Mouse (Mus musculus): Measurements from ENCODE around the gene Cd2bp2. TPM values are rescaled to one million over a fixed set of nuclear protein-coding genes. Genes with fewer than 3 reads are reported as not detected.

Gene Cd2bp2
- 10 to 100 TPM; 75.1 to 82.8 TPM for total RNA-seq (2023)

DNA sequence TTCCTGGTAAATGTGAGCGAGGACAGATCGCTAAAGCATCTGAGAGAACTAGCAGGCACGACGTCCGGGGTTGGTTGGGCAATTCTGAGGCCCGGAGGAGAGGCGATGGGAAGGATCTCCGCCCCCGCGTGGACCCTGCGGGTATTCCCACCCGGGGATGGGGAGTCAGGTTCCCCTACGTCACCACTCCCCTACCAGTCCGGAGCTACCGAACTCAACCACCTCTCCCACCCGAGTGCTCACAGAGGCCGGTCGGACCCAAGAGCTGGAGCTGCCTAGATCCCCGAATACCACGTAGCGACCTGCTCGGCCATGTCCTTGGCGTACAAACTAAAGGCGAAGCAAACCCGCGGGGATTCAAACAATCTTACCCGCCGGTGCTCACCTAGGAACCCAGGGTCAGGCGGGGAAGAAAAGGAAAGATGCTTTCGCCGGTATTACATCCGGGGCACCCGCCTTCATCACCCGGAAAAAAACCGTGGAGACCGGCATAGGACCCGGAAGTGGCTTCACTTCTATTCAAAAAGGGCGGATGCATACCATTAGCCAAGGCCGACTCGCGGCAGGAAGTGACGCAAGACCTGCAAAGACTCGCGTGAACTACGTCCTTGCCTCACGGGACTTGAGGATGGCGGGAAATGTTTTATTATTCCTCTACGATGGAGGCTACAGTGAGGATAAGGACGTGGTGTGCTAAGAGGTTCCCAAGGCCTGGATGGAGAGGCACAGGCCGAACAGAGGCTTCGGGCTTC lies at the start of gene Cd2bp2:
Cd2bp2 (minus strand) TSS at position 507 of the 752 bp plus-strand sequence.

DNA sequence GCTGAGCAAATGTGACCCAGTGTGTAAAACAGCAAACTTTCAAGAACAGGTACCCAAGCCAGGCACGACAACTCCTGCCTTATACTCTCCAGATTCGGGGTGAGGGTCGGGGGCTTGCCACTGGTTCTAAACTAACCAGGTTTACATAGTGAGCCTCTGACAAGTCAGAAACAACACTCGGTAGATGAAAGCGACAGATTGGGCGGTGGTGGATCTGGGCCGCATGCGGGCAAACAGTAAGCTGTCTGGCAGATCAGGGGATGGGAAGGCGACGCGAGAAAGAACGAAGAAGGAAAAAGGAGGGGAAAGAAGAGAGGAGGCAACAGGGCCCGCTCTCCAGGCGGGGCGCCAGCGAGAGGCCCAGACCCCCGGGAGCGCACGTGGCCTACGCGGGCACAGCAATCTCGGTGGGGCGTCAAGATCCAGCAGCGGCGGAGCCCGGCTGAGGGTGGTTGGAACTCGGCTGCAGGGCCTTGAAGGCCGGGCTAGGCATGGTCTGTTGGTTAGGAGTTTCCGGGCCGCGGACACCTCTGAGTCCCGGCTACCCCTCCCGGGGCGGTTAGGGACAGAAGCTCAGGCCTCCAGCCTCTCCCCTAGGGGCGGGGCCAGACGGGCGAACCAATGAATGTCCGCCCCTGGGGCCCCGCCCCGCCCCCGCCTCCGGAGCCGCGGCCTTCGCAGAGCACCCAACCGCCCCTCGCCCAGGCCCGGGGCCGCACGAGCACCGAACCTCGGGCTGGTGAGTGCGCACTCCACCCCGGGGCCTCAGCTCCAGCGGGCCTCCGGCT lies 48.2 kb upstream of the Cd2bp2 start, which contains the start of gene Zfp771:
Zfp771 (plus strand) TSS at position 405 of the 788 bp plus-strand sequence.

DNA sequence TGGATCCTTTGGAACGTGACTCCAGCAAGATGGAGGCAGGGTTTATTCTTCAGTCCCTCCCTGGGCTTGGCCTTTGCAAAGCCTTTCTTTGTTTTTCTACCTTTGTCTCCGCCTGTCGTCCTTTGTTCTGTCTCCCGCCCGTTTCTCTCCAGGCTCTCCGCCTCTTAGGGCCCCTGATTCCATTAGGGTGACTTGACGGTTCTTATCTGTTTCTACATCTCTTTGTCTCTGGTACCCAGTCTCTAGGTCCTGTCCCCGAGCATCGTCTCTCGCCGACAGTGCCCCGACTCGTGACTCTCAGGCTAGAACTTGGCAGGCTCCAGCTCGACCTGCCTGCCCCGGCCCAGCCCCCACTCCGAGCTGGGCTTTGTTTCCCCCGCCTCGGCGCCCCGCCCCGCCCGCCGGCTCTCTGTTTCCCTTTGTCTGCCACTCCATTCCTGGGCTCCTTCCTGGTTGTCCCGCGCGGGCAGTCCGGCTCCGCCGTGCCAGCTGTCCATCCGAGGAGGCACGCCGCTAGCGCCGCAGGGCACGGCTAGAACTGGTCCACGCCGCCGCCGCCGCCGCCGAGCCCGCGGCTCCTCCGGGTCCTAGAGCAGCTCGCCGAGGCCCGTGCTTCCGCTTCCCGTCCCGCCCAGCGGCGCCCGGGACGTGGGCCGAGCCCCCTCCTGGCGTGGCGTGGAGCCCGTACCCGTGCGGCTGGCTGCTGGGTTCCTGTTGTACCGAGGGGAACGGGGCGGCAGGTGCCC lies 36.9 kb upstream of the Cd2bp2 start, which contains the start of the genes Zfp553 and Sept1:
Zfp553 (plus strand) TSS at position 440 of the 746 bp plus-strand sequence.
Sept1 (minus strand) TSS at position 509 of the 746 bp plus-strand sequence.

DNA sequence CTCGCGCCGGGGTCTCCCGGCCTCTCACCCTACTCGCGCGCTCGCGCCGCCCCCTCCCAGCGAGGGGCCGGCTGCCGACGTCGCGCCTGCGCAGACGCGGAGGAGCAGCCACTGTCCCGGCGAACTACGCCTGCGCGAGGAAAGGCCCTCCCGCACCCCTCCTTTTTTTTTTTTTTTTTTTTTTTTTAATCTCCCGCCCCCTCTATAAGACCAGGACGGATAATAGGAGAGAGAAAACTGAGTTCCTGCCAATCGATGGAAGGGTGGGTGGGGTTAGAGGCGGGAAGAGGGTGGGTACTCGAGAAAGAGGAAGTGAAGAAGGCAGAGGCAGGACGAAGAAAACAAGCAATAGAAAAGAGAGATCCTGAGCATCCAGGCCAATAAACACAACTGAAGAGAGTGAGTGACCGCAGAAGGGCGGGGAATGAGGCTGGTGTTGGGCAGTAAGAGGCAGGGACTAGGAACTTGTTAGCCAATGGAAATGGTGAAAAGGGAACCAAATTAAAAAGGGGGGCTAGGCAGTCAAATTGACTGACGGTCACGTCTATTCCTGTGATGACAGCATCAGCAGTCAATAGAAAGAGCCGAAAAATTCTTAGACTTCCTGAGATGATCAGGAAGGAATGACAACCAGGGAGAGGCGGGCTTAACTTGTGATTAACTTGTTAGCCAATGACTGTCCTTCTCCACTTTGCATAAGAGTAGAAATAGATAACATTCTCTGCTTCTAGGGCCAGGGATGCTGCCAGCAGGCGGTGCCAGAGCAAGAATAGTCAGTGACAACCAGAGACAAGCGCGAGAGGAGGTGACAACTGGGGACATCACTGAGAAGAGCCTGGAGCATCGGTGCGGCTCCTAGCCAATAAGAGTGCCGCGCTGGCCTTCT lies 12.9 kb upstream of the Cd2bp2 start, which contains the start of gene Mylpf:
Mylpf (plus strand) TSS at position 338 of the 886 bp plus-strand sequence.

DNA sequence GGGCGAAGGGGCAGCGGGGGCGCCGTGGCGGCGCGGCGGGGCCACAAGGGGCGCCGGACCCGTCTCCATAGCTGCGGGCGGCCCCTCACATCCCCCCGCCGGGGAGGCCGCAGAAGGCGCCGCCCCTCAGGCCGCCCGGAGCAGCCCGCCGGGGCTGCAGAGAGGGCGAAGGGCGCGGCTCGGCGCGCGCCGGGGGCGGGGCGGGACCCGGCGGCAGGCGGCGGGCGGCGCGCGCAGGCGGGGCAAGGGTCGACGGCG lies 12.4 kb upstream of the Cd2bp2 start, which contains the start of gene Tbc1d10b:
Tbc1d10b (minus strand) TSS at position 174 of the 258 bp plus-strand sequence.

Other genes starting within 250 kb of the Cd2bp2 start
- gene Asphd1, start 246.5 kb downstream of the Cd2bp2 start, total RNA-seq (2023), result not detected
- 1 to 10 TPM; 6.3 to 7.0 TPM for gene Sez6l2, start 245.5 kb downstream of the Cd2bp2 start, total RNA-seq (2023)
- gene Cdipt, start 220.1 kb downstream of the Cd2bp2 start, total RNA-seq (2023), result 10 to 100 TPM; 78.8 to 82.2 TPM
- 1 to 10 TPM in 1 of 2 experiments, under 1 TPM in 1; 0.81 to 1.7 TPM for gene Cdiptos, start 220.0 kb downstream of the Cd2bp2 start, total RNA-seq (2023)
- 10 to 100 TPM; 48.6 to 50.8 TPM for gene Mvp, start 181.4 kb downstream of the Cd2bp2 start, total RNA-seq (2023)
- 1 to 10 TPM in 1 of 2 experiments, not detected in 1; 2.8 TPM for gene Pagr1b, start 179.6 kb downstream of the Cd2bp2 start, total RNA-seq (2023)
- gene Pagr1a, start 178.7 kb downstream of the Cd2bp2 start, total RNA-seq (2023), result 10 to 100 TPM in 1 of 2 experiments, 1 to 10 TPM in 1; 4.6 to 47.0 TPM
- 10 to 100 TPM; 16.6 to 46.2 TPM for gene Gm42742, start 175.0 kb downstream of the Cd2bp2 start, total RNA-seq (2023)
- gene Prrt2, start 174.8 kb downstream of the Cd2bp2 start, total RNA-seq (2023), result 1 to 10 TPM; 1.2 to 1.9 TPM
- 100 to 1,000 TPM; 251 to 254 TPM for gene Maz, start 169.0 kb downstream of the Cd2bp2 start, total RNA-seq (2023)
- 1 to 10 TPM; 3.1 to 4.2 TPM for gene Kif22, start 153.6 kb downstream of the Cd2bp2 start, total RNA-seq (2023)
- not detected for gene Zg16, start 108.7 kb downstream of the Cd2bp2 start, total RNA-seq (2023)
- 10 to 100 TPM; 69.0 to 74.5 TPM for gene AI467606, start 104.7 kb downstream of the Cd2bp2 start, total RNA-seq (2023)
- 1 to 10 TPM in 1 of 2 experiments, under 1 TPM in 1; 0.52 to 1.5 TPM for gene Qprt, start 73.8 kb downstream of the Cd2bp2 start, total RNA-seq (2023)
- 10 to 100 TPM in 1 of 2 experiments, 1 to 10 TPM in 1; 7.3 to 10.0 TPM for gene Spn, start 58.2 kb downstream of the Cd2bp2 start, total RNA-seq (2023)
- gene Tbc1d10b, start 12.4 kb upstream of the Cd2bp2 start, total RNA-seq (2023), result 10 to 100 TPM; 59.8 to 76.1 TPM
- gene Mylpf, start 12.8 kb upstream of the Cd2bp2 start, total RNA-seq (2023), result 1 to 10 TPM; 5.8 to 9.7 TPM
- gene Zfp553, start 37.0 kb upstream of the Cd2bp2 start, total RNA-seq (2023), result 10 to 100 TPM; 15.8 to 18.7 TPM
- 100 to 1,000 TPM; 394 to 455 TPM for gene Sept1, start 37.1 kb upstream of the Cd2bp2 start, total RNA-seq (2023)
- gene Zfp771, start 48.2 kb upstream of the Cd2bp2 start, total RNA-seq (2023), result 10 to 100 TPM; 19.5 to 26.9 TPM
- 10 to 100 TPM; 17.2 TPM for gene Dctpp1, start 64.7 kb upstream of the Cd2bp2 start, total RNA-seq (2023)
- gene Sephs2, start 78.0 kb upstream of the Cd2bp2 start, total RNA-seq (2023), result 10 to 100 TPM; 28.9 to 30.8 TPM
- 100 to 1,000 TPM; 118 to 124 TPM for gene Itgal, start 100.2 kb upstream of the Cd2bp2 start, total RNA-seq (2023)
- gene Zfp768, start 149.5 kb upstream of the Cd2bp2 start, total RNA-seq (2023), result 1 to 10 TPM; 3.0 to 4.8 TPM
- 10 to 100 TPM; 13.5 to 17.4 TPM for gene Zfp747, start 180.0 kb upstream of the Cd2bp2 start, total RNA-seq (2023)
- 1 to 10 TPM; 4.7 to 5.4 TPM for gene 9130019O22Rik, start 191.1 kb upstream of the Cd2bp2 start, total RNA-seq (2023)
- gene E430018J23Rik, start 197.6 kb upstream of the Cd2bp2 start, total RNA-seq (2023), result 1 to 10 TPM; 6.2 to 8.6 TPM
- gene Zfp764, start 210.8 kb upstream of the Cd2bp2 start, total RNA-seq (2023), result 10 to 100 TPM; 10.5 to 13.3 TPM
- gene Zfp688, start 226.0 kb upstream of the Cd2bp2 start, total RNA-seq (2023), result 10 to 100 TPM; 13.8 to 22.7 TPM